Mouse (Mus musculus): ENCODE measurements around the gene Stt3b. TPM values are rescaled to one million over a fixed set of nuclear protein-coding genes. Genes with fewer than 3 reads are reported as not detected.

The Stt3b gene
- total RNA-seq, 2 experiments from 2014 or later, result 70.1 to 72.0 TPM

GRCm38 (mm10) chr9:115214572-115215571, 95.3 kb downstream of the Stt3b start:
- DNase-seq (ENCODE audit: low spot score), result no peak

GRCm38 (mm10) chr9:115213755-115214264, 96.4 kb downstream of the Stt3b start:
- DNase-seq (ENCODE audit: low spot score), result no peak

GRCm38 (mm10) chr9:115210535-115210934, 99.7 kb downstream of the Stt3b start:
- no peak for DNase-seq (ENCODE audit: low spot score)

GRCm38 (mm10) chr9:115209737-115210136, 100.5 kb downstream of the Stt3b start:
- no peak for DNase-seq (ENCODE audit: low spot score)

GRCm38 (mm10) chr9:115206219-115206618, 104.0 kb downstream of the Stt3b start:
- DNase-seq (ENCODE audit: low spot score), result no peak

GRCm38 (mm10) chr9:115205491-115205890, 104.7 kb downstream of the Stt3b start:
- DNase-seq (ENCODE audit: low spot score), result no peak

- no peak for DNase-seq (ENCODE audit: low spot score)
These were observed 107.1 kb downstream of the Stt3b start for GRCm38 (mm10) chr9:115203136-115203535.

- no peak for DNase-seq (ENCODE audit: low spot score)
These were observed 109.0 kb downstream of the Stt3b start for GRCm38 (mm10) chr9:115201264-115201663.

- DNase-seq (ENCODE audit: low spot score), result no peak
These were observed 109.9 kb downstream of the Stt3b start for GRCm38 (mm10) chr9:115200166-115200862.

- DNase-seq (ENCODE audit: low spot score), result no peak
These were observed 113.1 kb downstream of the Stt3b start for GRCm38 (mm10) chr9:115197082-115197481.

- DNase-seq (ENCODE audit: low spot score), result no peak
These were observed 117.3 kb downstream of the Stt3b start for GRCm38 (mm10) chr9:115192890-115193289.
